Mouse (Mus musculus) embryo, embryonic 9.5 days (tissue): Measurements from ENCODE around the gene Tspyl1.
A peak's percentile ranks its signal among the peaks of the same experiment; 100 is the strongest.

ENCODE experiments used
- DNase-seq: peaks from one replicate; pipeline ENCODE4 v3.0.0-alpha.2; 2017; ENCODE audit errors: extremely low spot score

Tspyl1 gene

DNA sequence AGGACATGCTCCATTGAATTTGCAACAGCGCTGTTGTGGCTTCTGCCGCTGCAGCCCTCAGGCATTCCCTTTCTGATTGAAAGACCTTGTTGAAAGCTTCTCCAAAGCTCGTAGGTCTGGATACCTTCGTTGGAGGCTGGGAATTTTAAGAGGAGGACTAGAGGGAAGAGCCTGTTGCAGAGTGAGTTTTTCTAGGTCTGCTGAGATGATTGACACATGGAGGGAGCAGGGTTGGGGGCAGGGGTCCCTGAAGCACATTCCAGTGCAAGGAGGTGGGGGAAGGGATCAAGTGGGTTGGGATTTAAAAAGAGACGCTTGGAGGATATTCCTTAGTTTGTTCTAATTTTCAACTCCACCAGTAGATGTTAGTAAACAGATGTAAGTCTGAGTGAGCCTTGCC is 18.4 kb downstream of the Tspyl1 start:
- DNase-seq = peak; percentile 47

DNA sequence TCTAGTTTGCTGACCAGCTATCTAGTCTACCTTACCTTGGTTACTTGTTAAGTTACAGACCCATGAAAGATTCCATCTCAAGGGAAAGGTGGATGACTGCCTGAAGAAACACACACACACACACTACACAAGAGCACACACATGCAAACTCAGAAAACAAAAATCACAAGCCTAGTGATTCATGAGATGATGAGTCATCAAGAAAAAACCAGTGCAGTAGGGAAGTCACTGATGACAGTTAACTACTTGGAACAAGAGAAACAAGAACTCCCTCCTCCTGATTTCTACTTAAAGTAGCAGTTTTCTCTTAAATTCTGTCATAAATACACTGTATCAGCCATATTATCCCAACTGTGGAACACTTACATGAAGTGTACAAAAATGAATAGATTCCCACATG is 25.1 kb downstream of the Tspyl1 start:
- no peak for DNase-seq

DNA sequence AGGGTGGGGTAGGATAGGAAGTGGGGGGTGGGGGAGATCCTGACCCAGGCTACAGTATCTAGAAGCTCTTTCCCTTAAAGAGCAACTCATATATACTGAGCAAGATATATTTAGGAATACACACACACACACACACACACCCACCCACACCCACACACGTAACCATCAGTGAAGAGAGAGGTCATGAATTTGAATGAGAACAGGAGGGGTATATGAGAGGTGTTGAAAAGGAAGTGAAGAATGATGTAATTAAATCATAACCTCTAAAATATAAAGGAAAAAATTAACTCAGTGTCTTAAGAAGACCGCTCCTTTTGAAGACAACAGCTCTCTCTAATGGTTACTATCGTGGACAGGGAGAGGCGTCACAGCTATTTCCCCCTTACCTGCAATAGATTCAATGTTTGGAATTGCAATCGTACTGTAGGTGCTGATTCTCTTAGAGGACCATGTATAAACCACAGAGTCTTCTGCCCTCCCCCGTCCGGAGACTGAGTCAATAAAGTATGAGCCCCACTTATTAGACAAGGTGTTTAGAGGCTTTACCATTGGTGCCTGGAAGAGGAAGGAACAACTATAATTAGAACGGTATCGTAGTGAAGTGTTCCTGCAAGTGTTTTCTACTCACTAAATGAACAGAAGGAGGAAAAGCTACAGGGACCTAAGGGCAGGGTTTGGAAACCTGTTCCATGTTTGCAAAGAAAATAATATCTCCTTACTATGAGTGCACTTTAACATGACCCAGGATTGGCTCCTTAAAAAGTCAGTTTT is 28.1 kb downstream of the Tspyl1 start:
- DNase-seq = no peak

- DNase-seq = no peak
Observed at GRCm38 (mm10) chr10:34312536-34312935, 30.5 kb downstream of the Tspyl1 start.

DNA sequence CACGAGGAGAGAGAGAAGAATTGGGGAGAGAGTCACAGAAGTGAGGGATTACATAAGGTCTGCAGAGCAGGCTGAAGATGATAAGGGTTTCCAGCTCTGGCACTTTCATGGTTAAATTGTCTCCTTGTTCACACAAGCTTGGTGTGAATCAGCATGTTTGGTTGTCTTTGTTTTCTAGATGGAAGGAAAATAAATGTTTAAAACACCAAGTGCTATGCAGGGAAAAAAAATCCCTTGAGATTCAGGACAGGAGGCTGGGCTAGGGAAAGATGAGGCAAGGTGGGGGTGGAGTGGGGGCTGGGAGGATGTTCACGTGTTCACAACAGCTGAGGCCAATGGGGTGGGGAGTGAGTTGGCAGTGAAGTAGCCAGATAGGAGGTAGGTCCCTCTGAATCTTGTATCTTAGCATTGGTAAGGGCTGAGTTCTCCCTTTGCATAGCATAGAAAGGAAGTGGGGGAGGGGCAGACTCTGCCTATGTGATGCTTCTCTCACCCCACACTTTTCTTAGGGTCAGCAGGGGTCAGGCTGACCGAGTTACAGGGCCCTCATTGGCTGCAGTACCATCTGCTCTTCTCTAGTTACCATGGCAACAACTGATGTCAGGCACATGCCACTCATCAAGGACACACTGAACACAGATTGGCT is 34.7 kb downstream of the Tspyl1 start:
- peak; percentile 82 for DNase-seq

GRCm38 (mm10) chr10:34317217-34317606 is 35.2 kb downstream of the Tspyl1 start:
- DNase-seq = no peak

GRCm38 (mm10) chr10:34320809-34321208 is 38.8 kb downstream of the Tspyl1 start:
- DNase-seq = no peak

GRCm38 (mm10) chr10:34326701-34327100 is 44.7 kb downstream of the Tspyl1 start:
- DNase-seq = peak; percentile 8

- DNase-seq = no peak
Observed at GRCm38 (mm10) chr10:34327144-34327543, 45.2 kb downstream of the Tspyl1 start.

- DNase-seq = peak; percentile 39
Observed at GRCm38 (mm10) chr10:34328310-34328709, 46.3 kb downstream of the Tspyl1 start.
